Mouse (Mus musculus) hindbrain, embryonic 14.5 days (tissue): ENCODE results near the gene BC035947. TPM values are rescaled to one million over a fixed set of nuclear protein-coding genes. Genes with fewer than 3 reads are reported as not detected.
"Not testable (repeated sequence)": the region's sequence is repeated elsewhere in the genome, so short reads cannot be mapped to it uniquely, and the experiment has no call there.

Experiments used
- ATAC-seq: fragments of 200-750 bp; cut with Nextera tagmentation; 2 replicates; pipeline ENCODE4 v1.8.0; 2017; ENCODE audit warnings: moderate number of reproducible peaks, mild to moderate bottlenecking, moderate TSS enrichment, moderate library complexity; ENCODE audit not compliant: low FRiP score
- DNase-seq: peaks from one replicate; pipeline ENCODE4 v3.0.0-alpha.2; 2015; ENCODE audit warnings: low spot score
- H3K27ac ChIP-seq: fragments of 300-500 bp; sonication (generic); 2 replicates; pipeline ENCODE4 v1.5.1; 2014; ENCODE audit warnings: mild to moderate bottlenecking, moderate library complexity
- H3K27me3 ChIP-seq: fragments of 300-500 bp; sonication (generic); 2 replicates; pipeline ENCODE4 v1.6.1; 2014; ENCODE audit warnings: mild to moderate bottlenecking, low read length, mixed read lengths; ENCODE audit not compliant: control insufficient read depth, insufficient read depth
- H3K36me3 ChIP-seq: fragments of 300-500 bp; sonication (generic); replicated peaks from 2 replicates; pipeline ENCODE4 v1.6.1; 2014; ENCODE audit not compliant: control insufficient read depth, insufficient read depth
- H3K4me1 ChIP-seq: fragments of 300-500 bp; sonication (generic); replicated peaks from 2 replicates; pipeline ENCODE4 v1.6.1; 2014; ENCODE audit warnings: antibody characterized with exemption, low read length, mixed read lengths; ENCODE audit not compliant: control insufficient read depth, insufficient read depth
- H3K4me2 ChIP-seq: fragments of 300-500 bp; sonication (generic); replicated peaks from 2 replicates; pipeline ENCODE4 v1.6.1; 2014; ENCODE audit warnings: mild to moderate bottlenecking, moderate library complexity
- H3K4me3 ChIP-seq: fragments of 300-500 bp; sonication (generic); replicated peaks from 2 replicates; pipeline ENCODE4 v1.5.1; 2014; ENCODE audit warnings: mild to moderate bottlenecking, low read length
- H3K9ac ChIP-seq: fragments of 300-500 bp; sonication (generic); 2 replicates; pipeline ENCODE4 v1.6.1; 2014
- H3K9me3 ChIP-seq: fragments of 300-500 bp; sonication (generic); 2 replicates; pipeline ENCODE4 v1.6.1; 2016; ENCODE audit warnings: low read length; ENCODE audit not compliant: control insufficient read depth
- WGBS: fragments of 180-500 bp; shearing (Covaris S2); extraction: QIAGEN DNeasy Blood & Tissue Kit; methylation state at CpG from one replicate; pipeline ENCODE4 v1.1.7; 2014; 5-methylcytosine and 5-hydroxymethylcytosine counted together
- polyA plus RNA-seq: library from polyadenylated mRNA; unstranded; fragments of >200 nt; fragmentation: Nextera tagmentation; extraction: Ambion mirVana; gene quantifications from 2 replicates; pipeline ENCODE4 v1.2.1, GENCODE M21; 2014

Gene BC035947
- polyA plus RNA-seq: 1.2 and 1.5 TPM in 2 replicates

- Histone ChIP-seq H3K4me1 (no peaks in the 10 kb centered on the region; the same call in 1 of the 2 replicates), H3K4me3 (peak within 1 kb of the TSS; percentile 32), H3K4me2 (peak within 1 kb of the TSS; percentile 61), H3K27ac (no peak within 1 kb of the TSS), H3K9ac (peak within 1 kb of the TSS; percentile 58), H3K9me3 (no peaks in the 10 kb centered on the region), H3K27me3 (no peaks in the 10 kb centered on the region), H3K36me3 (no peaks in the 10 kb centered on the region)
- ATAC-seq: peak; percentile 55; the same call in 1 of the 2 replicates
- peak; percentile 38 for DNase-seq
- WGBS: 3% methylated on average over 25 of the region's 25 CpGs
Observed at GRCm38 (mm10) chr1:78511621-78512160, at the start of gene BC035947. Gene BC035947, minus strand, starts transcription at chr1:78512158.

DNA sequence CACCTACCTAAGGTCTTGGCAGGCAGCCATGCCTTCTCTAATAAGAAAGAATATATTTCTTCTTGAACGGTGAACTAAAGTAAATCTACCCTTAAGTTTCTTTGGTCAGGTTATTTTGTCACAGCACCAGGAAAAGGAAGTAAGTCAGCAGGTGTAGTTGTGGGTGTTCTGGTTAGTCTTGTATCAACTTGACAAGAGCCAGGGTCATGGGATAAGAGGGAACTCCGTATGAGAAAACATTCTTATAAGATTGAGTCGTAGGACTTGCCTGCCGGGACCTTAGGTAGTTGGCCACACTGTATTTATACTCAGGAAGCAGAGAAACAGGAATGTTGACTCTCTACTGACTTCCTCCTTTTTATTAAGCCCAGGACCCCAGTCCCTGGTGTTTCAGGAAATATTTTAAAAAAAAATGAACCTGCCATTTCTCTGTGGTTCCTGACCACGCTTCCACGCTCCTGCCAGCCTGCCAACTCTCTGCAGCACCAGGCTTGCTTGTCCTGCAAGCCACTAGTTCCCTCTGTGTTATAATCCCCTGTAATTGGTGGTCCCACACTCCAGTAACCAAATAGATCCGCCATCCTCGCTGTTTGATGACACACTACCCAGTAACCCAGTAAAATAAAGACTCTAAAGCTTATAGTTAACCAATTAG lies 42.2 kb upstream of the BC035947 start:
- 81% methylated on average over 8 of the region's 8 CpGs for WGBS

DNA sequence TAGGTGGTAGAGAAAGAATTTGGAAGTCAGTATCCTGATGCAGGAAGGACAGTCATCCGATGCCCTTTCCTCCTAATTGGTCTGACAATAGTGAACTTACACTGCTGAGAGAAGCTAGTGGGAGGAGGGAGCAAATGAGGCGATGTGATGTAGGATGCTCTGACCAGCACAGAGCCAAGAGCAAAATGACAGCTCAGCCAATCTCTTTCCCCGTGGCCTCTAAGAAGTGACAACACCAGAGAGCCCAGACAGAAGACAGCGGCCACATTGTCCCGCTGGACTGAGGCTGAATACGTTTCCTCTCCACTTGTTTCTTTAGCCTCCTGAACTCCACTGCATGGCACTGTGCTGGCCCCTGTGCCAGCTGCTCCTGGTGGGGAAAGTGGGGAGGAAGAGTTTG lies 37.0 kb upstream of the BC035947 start:
- Histone ChIP-seq H3K4me1 (no peaks in the 10 kb centered on the region), H3K27me3 (no peaks in the 10 kb centered on the region), H3K9me3 (no peaks in the 10 kb centered on the region), H3K9ac (no peak overlapping the region), H3K4me2 (no peak overlapping the region), H3K4me3 (no peak overlapping the region), H3K27ac (no peak overlapping the region), H3K36me3 (no peaks in the 10 kb centered on the region)
- no peak for DNase-seq
- ATAC-seq: no peak
- 40% methylated on average over 6 of the region's 6 CpGs for WGBS

More for the DNA sequence above, 42.2 kb upstream of the BC035947 start:
- Histone ChIP-seq H3K27ac (no peak overlapping the region), H3K36me3 (no peaks in the 10 kb centered on the region), H3K4me3 (no peak overlapping the region), H3K4me1 (no peaks in the 10 kb centered on the region), H3K4me2 (no peak overlapping the region), H3K9me3 (0 out of 2 replicates have a peak, but pooled peaks cover 4% of the 10 kb centered on the region), H3K27me3 (no peaks in the 10 kb centered on the region), H3K9ac (no peak overlapping the region)
- DNase-seq (no peak), ATAC-seq (no peak)

DNA sequence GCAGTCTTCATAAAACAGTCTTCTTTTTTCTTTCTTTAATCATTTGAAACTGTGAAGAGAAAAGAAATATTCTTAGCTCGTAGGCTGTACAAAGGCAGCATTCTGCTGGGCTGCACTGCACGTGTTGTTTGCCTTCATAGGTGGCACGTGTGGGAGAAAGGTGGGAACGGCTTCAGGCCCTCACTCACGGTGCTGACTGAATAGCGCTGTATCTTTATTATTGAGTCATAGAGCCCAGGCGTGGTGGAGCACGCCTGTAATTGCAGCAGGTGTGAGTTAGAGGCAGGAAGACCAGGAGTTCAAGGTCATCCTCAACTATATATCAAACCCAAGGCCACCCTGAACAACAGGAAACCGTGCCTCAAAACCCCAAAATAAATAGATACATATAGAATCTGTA lies 34.3 kb upstream of the BC035947 start:
- no peak overlapping the region for H3K27ac ChIP-seq
- H3K4me3 ChIP-seq: no peak overlapping the region
- ATAC-seq (no peak), DNase-seq (no peak)
- no peak overlapping the region for H3K4me2 ChIP-seq
- H3K9me3 ChIP-seq: no peaks in the 10 kb centered on the region
- no peaks in the 10 kb centered on the region for H3K4me1 ChIP-seq
- no peak overlapping the region for H3K9ac ChIP-seq
- no peaks in the 10 kb centered on the region for H3K27me3 ChIP-seq
- WGBS: 92% methylated on average over 9 of the region's 9 CpGs
- no peaks in the 10 kb centered on the region for H3K36me3 ChIP-seq

DNA sequence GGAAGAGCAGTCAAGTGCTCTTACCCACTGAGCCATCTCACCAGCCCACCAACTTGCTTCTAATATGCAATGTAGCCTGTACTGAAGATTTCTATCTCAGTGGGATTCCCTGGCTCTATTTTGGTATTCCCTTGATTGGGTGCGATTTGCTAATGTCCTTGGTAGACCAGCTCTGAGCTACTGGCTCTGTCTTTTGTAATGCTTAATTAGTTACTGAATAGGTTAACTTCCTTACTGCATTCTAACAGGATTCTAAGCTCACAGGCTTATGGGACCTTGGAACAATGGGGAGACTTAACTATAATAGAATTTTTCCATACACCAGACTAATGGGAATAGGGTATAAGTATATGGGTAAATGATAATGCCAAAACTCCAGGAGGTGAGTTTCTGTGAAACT lies 31.7 kb upstream of the BC035947 start:
- not testable (repeated sequence) for H3K4me3 ChIP-seq, H3K9ac ChIP-seq, ATAC-seq, H3K9me3 ChIP-seq, H3K36me3 ChIP-seq, H3K4me2 ChIP-seq, H3K27me3 ChIP-seq, H3K27ac ChIP-seq, H3K4me1 ChIP-seq, DNase-seq
- WGBS: 85% methylated on average over 1 of the region's 1 CpGs

DNA sequence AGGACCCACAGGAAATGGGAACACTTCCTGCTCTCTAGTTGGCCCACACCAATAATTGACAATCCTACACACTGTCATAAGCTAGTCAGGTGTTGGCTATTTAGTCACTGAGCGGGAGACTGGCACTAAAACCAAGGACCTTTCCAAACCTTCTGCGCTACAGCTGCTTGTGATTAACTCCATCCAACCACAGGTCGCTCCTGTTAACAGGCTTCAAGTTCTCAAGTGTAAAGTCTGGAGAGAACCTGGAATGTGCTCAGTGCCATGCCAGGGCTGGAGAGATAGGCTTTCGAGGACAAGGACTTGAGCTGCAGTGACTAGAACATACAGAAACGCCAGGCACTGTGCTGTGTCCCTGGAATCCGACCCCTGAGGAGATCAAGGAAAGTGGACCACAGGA lies 27.2 kb upstream of the BC035947 start:
- WGBS: 82% methylated on average over 6 of the region's 6 CpGs
- no peak for ATAC-seq

DNA sequence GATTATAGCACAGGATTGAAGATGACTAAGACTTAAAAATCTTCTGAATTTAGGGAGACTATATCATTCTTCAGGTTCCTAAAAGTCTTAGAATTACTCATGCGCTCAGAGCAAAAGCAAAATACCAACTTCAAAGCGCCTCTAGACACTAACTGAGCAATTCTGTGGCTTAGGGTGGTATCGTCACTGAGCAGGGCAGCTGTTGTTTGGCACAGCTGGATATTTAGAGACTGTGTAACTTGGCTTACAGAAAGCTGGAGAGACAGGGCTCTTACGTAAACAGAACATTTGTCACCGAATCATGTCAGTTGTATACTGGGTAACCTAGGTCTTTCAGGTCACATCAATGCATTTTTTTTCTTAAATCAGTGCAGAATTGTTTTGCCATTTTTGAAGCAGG lies 26.4 kb upstream of the BC035947 start:
- ATAC-seq: no peak
- Histone ChIP-seq H3K9ac (no peak overlapping the region), H3K27me3 (no peaks in the 10 kb centered on the region), H3K4me2 (peak overlapping the region; percentile 56), H3K36me3 (no peaks in the 10 kb centered on the region), H3K9me3 (no peaks in the 10 kb centered on the region), H3K4me3 (no peak overlapping the region), H3K4me1 (peaks cover 13% of the 10 kb centered on the region), H3K27ac (peak overlapping the region; percentile 69; the same call in 1 of the 2 replicates)
- 35% methylated on average over 5 of the region's 5 CpGs for WGBS
- DNase-seq: peak; percentile 25

More for the DNA sequence above, 27.2 kb upstream of the BC035947 start:
- Histone ChIP-seq H3K4me2 (no peak overlapping the region), H3K27me3 (no peaks in the 10 kb centered on the region), H3K4me3 (no peak overlapping the region), H3K9me3 (no peaks in the 10 kb centered on the region), H3K27ac (no peak overlapping the region), H3K4me1 (peaks cover 13% of the 10 kb centered on the region), H3K36me3 (no peaks in the 10 kb centered on the region), H3K9ac (no peak overlapping the region)
- no peak for DNase-seq

- peak overlapping the region; percentile 56 for H3K4me2 ChIP-seq
- 11% methylated on average over 16 of the region's 16 CpGs for WGBS
- H3K9ac ChIP-seq: peak overlapping the region; percentile 54
- no peaks in the 10 kb centered on the region for H3K27me3 ChIP-seq
- peaks cover 13% of the 10 kb centered on the region for H3K4me1 ChIP-seq
- H3K9me3 ChIP-seq: no peaks in the 10 kb centered on the region
- H3K36me3 ChIP-seq: no peaks in the 10 kb centered on the region
- peak overlapping the region; percentile 30 for H3K4me3 ChIP-seq
- ATAC-seq (peak; percentile 93), DNase-seq (peak; percentile 64)
- peak overlapping the region; percentile 69 for H3K27ac ChIP-seq
Observed at GRCm38 (mm10) chr1:78537494-78538010, 25.6 kb upstream of the BC035947 start.

GRCm38 (mm10) chr1:78536310-78537164 lies 24.6 kb upstream of the BC035947 start:
- Histone ChIP-seq H3K4me2 (peak overlapping the region; percentile 56), H3K9me3 (no peaks in the 10 kb centered on the region), H3K27me3 (no peaks in the 10 kb centered on the region), H3K4me3 (peak overlapping the region; percentile 30; the same call in 1 of the 2 replicates), H3K4me1 (peaks cover 13% of the 10 kb centered on the region), H3K36me3 (no peaks in the 10 kb centered on the region), H3K27ac (peak overlapping the region; percentile 69; the same call in 1 of the 2 replicates), H3K9ac (no peak overlapping the region)
- DNase-seq: peak; percentile 83
- peak; percentile 56; the same call in 1 of the 2 replicates for ATAC-seq
- WGBS: 38% methylated on average over 19 of the region's 19 CpGs
